Mouse (Mus musculus) liver, embryonic 11.5 days (tissue): ENCODE results near the gene Kcnma1. TPM values are rescaled to one million over a fixed set of nuclear protein-coding genes. Genes with fewer than 3 reads are reported as not detected.

Experiments
- ATAC-seq: fragments of 200-750 bp; cut with Nextera tagmentation; replicated peaks from 2 replicates; pipeline ENCODE4 v1.8.0; 2017; ENCODE audit warnings: moderate number of reproducible peaks, mild to moderate bottlenecking, moderate TSS enrichment, moderate library complexity; ENCODE audit not compliant: low FRiP score
- DNase-seq: peaks from one replicate; pipeline ENCODE4 v3.0.0-alpha.2; 2017; ENCODE audit warnings: low spot score
- H3K27ac ChIP-seq: fragments of 300-500 bp; sonication (generic); 2 replicates; pipeline ENCODE4 v1.5.1; 2014; ENCODE audit warnings: mild to moderate bottlenecking, low read depth, low read length, control low read depth
- H3K27me3 ChIP-seq: fragments of 300-500 bp; sonication (generic); replicated peaks from 2 replicates; pipeline ENCODE4 v1.6.1; 2014; ENCODE audit warnings: low read length, mixed read lengths; ENCODE audit not compliant: control insufficient read depth, insufficient read depth
- H3K36me3 ChIP-seq: fragments of 300-500 bp; sonication (generic); 2 replicates; pipeline ENCODE4 v1.6.1; 2014; ENCODE audit warnings: mild to moderate bottlenecking, low read length, moderate library complexity, mixed read lengths; ENCODE audit not compliant: control insufficient read depth, insufficient read depth
- H3K4me1 ChIP-seq: fragments of 300-500 bp; sonication (generic); replicated peaks from 2 replicates; pipeline ENCODE4 v1.6.1; 2014; ENCODE audit warnings: low read length, mixed read lengths; ENCODE audit not compliant: control insufficient read depth, insufficient read depth
- H3K4me2 ChIP-seq: fragments of 300-500 bp; sonication (generic); 2 replicates; pipeline ENCODE4 v1.6.1; 2014; ENCODE audit warnings: mild to moderate bottlenecking, control low read depth, moderate library complexity
- H3K4me3 ChIP-seq: fragments of 300-500 bp; sonication (generic); 2 replicates; pipeline ENCODE4 v1.5.1; 2014; ENCODE audit warnings: low read depth, low read length, control low read depth
- H3K9ac ChIP-seq: fragments of 300-500 bp; sonication (generic); 2 replicates; pipeline ENCODE4 v1.6.1; 2014; ENCODE audit warnings: low read depth, low read length, control low read depth
- H3K9me3 ChIP-seq: fragments of 300-500 bp; sonication (generic); 2 replicates; pipeline ENCODE4 v1.6.1; 2016; ENCODE audit warnings: low read length, inconsistent platforms, mixed read lengths; ENCODE audit not compliant: control insufficient read depth
- WGBS: fragments of 180-500 bp; shearing (Covaris S2); extraction: QIAGEN DNeasy Blood & Tissue Kit; methylation state at CpG from one replicate; pipeline ENCODE4 v1.1.7; 2014; 5-methylcytosine and 5-hydroxymethylcytosine counted together
- polyA plus RNA-seq: library from polyadenylated mRNA; unstranded; fragments of >200 nt; fragmentation: Nextera tagmentation; extraction: Ambion mirVana; gene quantifications from 2 replicates; pipeline ENCODE4 v1.2.1, GENCODE M21; 2014

Kcnma1 gene
- polyA plus RNA-seq, 1 experiment from 2014 or later: 0.58 TPM

DNA sequence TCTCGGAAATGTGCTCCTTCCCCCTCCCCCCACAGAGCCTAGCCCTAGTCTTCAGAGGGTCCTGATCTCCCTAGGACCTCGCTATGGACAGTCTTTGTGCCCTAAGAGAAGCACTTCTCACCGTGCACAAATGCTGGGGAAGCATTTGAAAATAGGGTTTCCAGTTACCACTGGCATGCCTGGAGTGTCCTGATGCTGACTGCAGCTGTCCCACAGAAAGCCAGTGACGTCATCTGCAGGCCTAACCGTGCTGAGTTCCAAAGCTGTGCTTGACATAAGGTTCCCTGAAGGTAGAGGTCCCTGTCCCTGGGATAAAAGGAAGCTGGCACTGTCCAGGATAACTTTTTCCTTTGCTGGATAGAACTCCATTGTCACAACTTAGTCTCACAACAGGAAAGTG is 71.1 kb downstream of the Kcnma1 start:
- no peak overlapping the region for H3K27ac ChIP-seq
- H3K27me3 ChIP-seq: no peaks in the 10 kb centered on the region
- H3K4me2 ChIP-seq: no peak overlapping the region
- no peaks in the 10 kb centered on the region for H3K36me3 ChIP-seq
- DNase-seq (no peak), ATAC-seq (no peak)
- no peaks in the 10 kb centered on the region for H3K4me1 ChIP-seq
- H3K9ac ChIP-seq: no peak overlapping the region
- no peak overlapping the region for H3K4me3 ChIP-seq
- no peaks in the 10 kb centered on the region for H3K9me3 ChIP-seq
- 55% methylated on average over 5 of the region's 5 CpGs for WGBS

GRCm38 (mm10) chr14:23942103-23942502 is 72.2 kb downstream of the Kcnma1 start:
- Histone ChIP-seq H3K36me3 (no peaks in the 10 kb centered on the region), H3K27ac (no peak overlapping the region), H3K4me3 (no peak overlapping the region), H3K4me2 (no peak overlapping the region), H3K9me3 (no peaks in the 10 kb centered on the region), H3K27me3 (no peaks in the 10 kb centered on the region), H3K9ac (no peak overlapping the region), H3K4me1 (no peaks in the 10 kb centered on the region)
- WGBS: 84% methylated on average over 8 of the region's 8 CpGs
- DNase-seq: no peak
- ATAC-seq: no peak

- Histone ChIP-seq H3K4me1 (no peaks in the 10 kb centered on the region), H3K27ac (no peak overlapping the region), H3K4me3 (no peak overlapping the region), H3K9ac (no peak overlapping the region), H3K36me3 (no peaks in the 10 kb centered on the region), H3K9me3 (no peaks in the 10 kb centered on the region), H3K4me2 (no peak overlapping the region), H3K27me3 (no peaks in the 10 kb centered on the region)
- WGBS: 81% methylated on average over 6 of the region's 6 CpGs
- ATAC-seq (no peak), DNase-seq (no peak)
Measured at GRCm38 (mm10) chr14:23935016-23935415, 79.3 kb downstream of the Kcnma1 start.

GRCm38 (mm10) chr14:23931671-23932071 is 82.6 kb downstream of the Kcnma1 start:
- no peak overlapping the region for H3K9ac ChIP-seq
- H3K36me3 ChIP-seq: no peaks in the 10 kb centered on the region
- no peaks in the 10 kb centered on the region for H3K27me3 ChIP-seq
- no peaks in the 10 kb centered on the region for H3K4me1 ChIP-seq
- no peak overlapping the region for H3K4me2 ChIP-seq
- ATAC-seq (no peak), DNase-seq (no peak)
- no peak overlapping the region for H3K27ac ChIP-seq
- H3K4me3 ChIP-seq: no peak overlapping the region
- H3K9me3 ChIP-seq: no peaks in the 10 kb centered on the region
- WGBS: 77% methylated on average over 6 of the region's 6 CpGs

- Histone ChIP-seq H3K9me3 (no peaks in the 10 kb centered on the region), H3K27me3 (no peaks in the 10 kb centered on the region), H3K27ac (no peak overlapping the region), H3K9ac (no peak overlapping the region), H3K36me3 (no peaks in the 10 kb centered on the region), H3K4me1 (no peaks in the 10 kb centered on the region), H3K4me2 (no peak overlapping the region), H3K4me3 (no peak overlapping the region)
- DNase-seq (no peak), ATAC-seq (no peak)
- WGBS: 84% methylated on average over 3 of the region's 3 CpGs
Measured at GRCm38 (mm10) chr14:23929168-23929567, 85.1 kb downstream of the Kcnma1 start.

- whole genome bisulfite sequencing: 71% methylated on average over 2 of the region's 2 CpGs
- no peak for ATAC-seq
Measured at GRCm38 (mm10) chr14:23923356-23923755, 90.9 kb downstream of the Kcnma1 start.

DNA sequence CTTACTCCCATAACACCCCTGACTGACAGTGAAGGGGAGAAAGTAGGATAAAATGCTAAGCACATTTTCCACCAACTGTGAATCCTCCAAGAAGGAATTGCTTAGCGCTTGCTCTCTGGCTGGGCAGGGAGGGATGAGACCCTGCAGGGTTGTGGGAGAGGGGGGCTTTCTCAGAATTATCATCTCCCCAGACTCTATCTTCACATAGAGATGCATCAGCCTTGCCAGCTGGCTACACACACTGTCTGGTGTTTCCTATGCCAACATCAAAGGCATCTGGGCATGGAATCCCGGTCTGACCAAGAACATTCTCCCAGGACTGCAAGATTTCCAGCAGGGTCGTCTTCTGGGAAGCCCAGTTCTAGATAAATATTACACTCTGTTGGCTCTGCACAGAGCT is 91.5 kb downstream of the Kcnma1 start:
- Histone ChIP-seq H3K4me3 (no peak overlapping the region), H3K4me1 (no peaks in the 10 kb centered on the region), H3K4me2 (no peak overlapping the region), H3K9me3 (no peaks in the 10 kb centered on the region), H3K9ac (no peak overlapping the region), H3K36me3 (no peaks in the 10 kb centered on the region), H3K27me3 (no peaks in the 10 kb centered on the region), H3K27ac (no peak overlapping the region)
- ATAC-seq: no peak
- no peak for DNase-seq
- 70% methylated on average over 3 of the region's 3 CpGs for WGBS

More at GRCm38 (mm10) chr14:23923356-23923755, 90.9 kb downstream of the Kcnma1 start:
- no peak overlapping the region for H3K4me2 ChIP-seq
- no peak for DNase-seq
- H3K36me3 ChIP-seq: no peaks in the 10 kb centered on the region
- H3K9ac ChIP-seq: no peak overlapping the region
- no peak overlapping the region for H3K4me3 ChIP-seq
- no peaks in the 10 kb centered on the region for H3K4me1 ChIP-seq
- no peak overlapping the region for H3K27ac ChIP-seq
- no peaks in the 10 kb centered on the region for H3K27me3 ChIP-seq
- H3K9me3 ChIP-seq: no peaks in the 10 kb centered on the region

DNA sequence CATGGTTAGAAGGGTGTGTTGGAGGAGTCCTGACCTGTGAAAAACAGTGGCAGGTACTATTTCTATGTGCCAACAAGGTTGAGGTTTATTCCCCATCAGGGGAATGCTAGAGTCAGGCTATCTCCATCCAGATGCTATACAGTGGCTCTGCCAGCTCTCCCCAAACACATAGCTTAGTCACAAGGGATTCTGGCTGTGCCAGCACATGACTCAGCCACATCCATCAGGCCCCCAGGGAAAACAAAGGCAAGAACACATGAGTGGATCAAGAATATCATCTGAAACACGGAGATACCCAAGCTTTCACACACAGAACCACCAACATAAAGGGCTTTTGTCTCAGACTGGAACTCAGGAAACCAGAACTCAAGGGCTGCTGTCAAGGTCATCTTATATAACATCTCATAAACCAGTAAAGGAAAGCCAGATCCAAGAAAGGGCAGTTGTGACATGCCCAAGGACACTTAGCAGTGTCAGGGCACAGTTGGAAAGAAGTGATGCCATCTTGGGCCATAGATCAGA is 103.1 kb downstream of the Kcnma1 start:
- ATAC-seq (no peak), DNase-seq (no peak)
- Histone ChIP-seq H3K27me3 (no peaks in the 10 kb centered on the region), H3K36me3 (no peaks in the 10 kb centered on the region), H3K4me2 (no peak overlapping the region), H3K9me3 (no peaks in the 10 kb centered on the region), H3K27ac (no peak overlapping the region), H3K9ac (no peak overlapping the region), H3K4me1 (no peaks in the 10 kb centered on the region), H3K4me3 (no peak overlapping the region)
- WGBS: 54% methylated on average over 1 of the region's 1 CpGs

GRCm38 (mm10) chr14:23908564-23908963 is 105.7 kb downstream of the Kcnma1 start:
- Histone ChIP-seq H3K4me2 (no peak overlapping the region), H3K4me1 (no peaks in the 10 kb centered on the region), H3K9ac (no peak overlapping the region), H3K9me3 (no peaks in the 10 kb centered on the region), H3K27ac (no peak overlapping the region), H3K36me3 (no peaks in the 10 kb centered on the region), H3K27me3 (no peaks in the 10 kb centered on the region), H3K4me3 (no peak overlapping the region)
- no peak for DNase-seq
- WGBS: 76% methylated on average over 5 of the region's 5 CpGs
- ATAC-seq: no peak
